Mouse (Mus musculus) bone marrow macrophage, adult 2 months (primary cell): ENCODE measurements around the gene Nav2. TPM values are rescaled to one million over a fixed set of nuclear protein-coding genes. Genes with fewer than 3 reads are reported as not detected.

Source experiments
- H3K27ac ChIP-seq: 2 replicates; pipeline ENCODE4 v1.5.1; 2012; ENCODE audit warnings: low read depth, low read length; ENCODE audit not compliant: insufficient read depth
- H3K4me1 ChIP-seq: 2 replicates; pipeline ENCODE4 v1.6.1; 2012; ENCODE audit warnings: low read length; ENCODE audit not compliant: control insufficient read depth, insufficient read depth
- H3K4me3 ChIP-seq: 2 replicates; pipeline ENCODE4 v1.5.1; 2012; ENCODE audit warnings: mild to moderate bottlenecking, low read length, moderate library complexity; ENCODE audit not compliant: insufficient read depth
- CTCF ChIP-seq: IDR thresholded peaks from 2 replicates; pipeline ENCODE4 v1.5.1; 2012; ENCODE audit warnings: low read depth, mild to moderate bottlenecking, low read length, moderate library complexity
- POLR2A ChIP-seq: IDR thresholded peaks from 2 replicates; pipeline ENCODE4 v1.6.1; 2012; ENCODE audit warnings: mild to moderate bottlenecking, low read depth, low read length, borderline replicate concordance
- polyA plus RNA-seq: library from polyadenylated mRNA; stranded (reverse); fragments of >200 nt; gene quantifications from 2 replicates; pipeline ENCODE4 v1.2.4, GENCODE M21; 2012; ENCODE audit not compliant: missing spikeins, insufficient read depth, insufficient read length

Nav2 gene
- polyA plus RNA-seq, 1 experiment, result 22.2 TPM

DNA sequence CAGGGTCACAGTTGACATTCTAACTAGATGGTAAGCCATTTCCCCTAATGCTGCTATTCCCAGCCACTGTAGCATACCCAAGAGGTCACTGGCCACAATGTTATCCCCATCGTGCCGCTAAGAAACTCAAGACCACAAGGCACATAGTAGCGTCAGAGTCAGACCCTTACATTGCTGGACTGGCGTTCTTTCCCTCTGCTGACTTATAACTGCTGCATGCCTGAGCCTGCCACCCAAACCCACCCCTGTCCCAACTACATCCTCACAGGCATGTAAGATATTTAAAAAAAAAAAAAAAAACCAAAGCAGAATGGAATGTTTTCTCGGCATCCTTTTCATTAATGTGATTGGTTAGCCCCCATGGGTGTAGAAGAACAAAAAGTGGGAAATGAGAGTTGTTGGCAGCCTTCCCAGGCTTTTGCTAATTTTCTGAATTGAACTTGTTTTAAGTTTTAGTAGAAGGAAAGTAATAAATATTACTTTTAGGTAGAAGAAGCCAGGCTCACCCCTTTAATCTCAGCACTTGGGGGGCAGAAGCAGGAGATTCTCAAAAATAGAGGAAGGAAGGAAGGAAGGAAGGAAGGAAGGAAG, 678.1 kb downstream of the Nav2 start:
- Histone ChIP-seq H3K4me1 (peaks cover 3% of the 10 kb centered on the region; the same call in 1 of the 2 replicates), H3K27ac (no peak overlapping the region), H3K4me3 (no peak overlapping the region)
- TF ChIP-seq CTCF (no peak), POLR2A (no peak)

DNA sequence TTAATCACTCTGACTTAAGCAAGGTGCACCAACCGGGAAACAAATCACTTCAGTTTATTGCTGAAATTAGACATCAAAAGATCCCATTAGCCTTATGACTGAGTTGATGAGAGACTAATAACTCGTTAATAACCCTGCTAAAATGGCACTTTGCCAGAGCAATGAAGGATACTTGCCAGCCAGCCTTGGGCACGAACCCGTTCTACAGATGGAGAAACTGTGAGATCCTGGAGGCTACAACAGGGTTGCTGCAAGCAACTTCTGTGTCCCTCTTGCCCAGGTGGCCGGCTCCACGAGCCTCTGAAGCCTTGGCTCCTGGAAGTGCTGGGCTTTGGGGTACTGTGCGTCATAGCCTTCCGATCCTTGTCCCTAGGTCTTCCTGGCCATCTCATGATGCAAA, 681.1 kb downstream of the Nav2 start:
- TF ChIP-seq POLR2A (no peak), CTCF (no peak)
- no peaks in the 10 kb centered on the region for H3K4me1 ChIP-seq

DNA sequence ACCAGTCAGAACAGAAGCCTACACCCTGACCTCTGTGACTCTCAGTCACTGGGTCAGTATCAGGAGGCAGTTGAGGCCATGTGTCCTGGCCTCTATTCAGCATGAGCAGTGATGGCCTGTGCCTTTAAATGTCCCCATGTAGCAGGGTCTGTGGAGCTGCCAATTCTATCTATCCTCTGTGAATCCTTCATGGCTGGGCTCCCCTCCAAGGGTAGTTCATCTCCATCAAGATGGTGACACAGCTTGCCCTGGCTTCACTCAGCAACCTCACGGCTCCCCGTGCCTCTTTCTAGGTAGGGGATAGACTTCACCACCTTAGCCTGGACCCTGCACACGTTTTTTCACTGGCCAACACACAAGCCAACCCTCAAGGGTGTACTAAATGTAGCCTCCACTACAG, 689.3 kb downstream of the Nav2 start:
- TF ChIP-seq CTCF (no peak), POLR2A (no peak)

More for the DNA sequence above, 681.1 kb downstream of the Nav2 start:
- H3K27ac ChIP-seq, result no peak overlapping the region
- H3K4me3 ChIP-seq, result no peak overlapping the region

DNA sequence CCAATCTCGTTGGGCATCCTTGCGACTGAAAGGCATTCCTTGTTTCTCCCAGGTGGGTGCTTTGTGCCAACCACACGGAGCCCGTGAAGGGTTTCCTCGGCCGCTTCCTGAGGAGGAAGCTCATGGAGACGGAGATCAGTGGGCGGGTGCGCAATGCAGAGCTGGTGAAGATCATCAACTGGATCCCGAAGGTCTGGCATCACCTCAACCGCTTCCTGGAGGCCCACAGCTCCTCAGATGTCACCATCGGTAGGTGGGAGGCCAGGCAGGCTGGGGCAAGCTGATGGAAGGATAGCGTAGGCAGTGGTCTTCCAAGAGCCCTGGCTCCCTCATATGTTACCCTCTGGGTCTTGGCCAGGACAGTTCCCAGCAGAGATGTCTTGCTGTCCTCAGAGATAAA, 689.7 kb downstream of the Nav2 start:
- TF ChIP-seq POLR2A (no peak), CTCF (no peak)
- no peak overlapping the region for H3K4me3 ChIP-seq
- H3K4me1 ChIP-seq, result peaks cover 27% of the 10 kb centered on the region
- no peak overlapping the region for H3K27ac ChIP-seq

More for the DNA sequence above, 689.3 kb downstream of the Nav2 start:
- no peak overlapping the region for H3K4me3 ChIP-seq
- no peak overlapping the region for H3K27ac ChIP-seq
- peaks cover 27% of the 10 kb centered on the region for H3K4me1 ChIP-seq

GRCm38 (mm10) chr7:49599950-49600349, 691.4 kb downstream of the Nav2 start:
- peaks cover 38% of the 10 kb centered on the region for H3K4me1 ChIP-seq
- TF ChIP-seq POLR2A, result no peak
- no peak for TF ChIP-seq CTCF

DNA sequence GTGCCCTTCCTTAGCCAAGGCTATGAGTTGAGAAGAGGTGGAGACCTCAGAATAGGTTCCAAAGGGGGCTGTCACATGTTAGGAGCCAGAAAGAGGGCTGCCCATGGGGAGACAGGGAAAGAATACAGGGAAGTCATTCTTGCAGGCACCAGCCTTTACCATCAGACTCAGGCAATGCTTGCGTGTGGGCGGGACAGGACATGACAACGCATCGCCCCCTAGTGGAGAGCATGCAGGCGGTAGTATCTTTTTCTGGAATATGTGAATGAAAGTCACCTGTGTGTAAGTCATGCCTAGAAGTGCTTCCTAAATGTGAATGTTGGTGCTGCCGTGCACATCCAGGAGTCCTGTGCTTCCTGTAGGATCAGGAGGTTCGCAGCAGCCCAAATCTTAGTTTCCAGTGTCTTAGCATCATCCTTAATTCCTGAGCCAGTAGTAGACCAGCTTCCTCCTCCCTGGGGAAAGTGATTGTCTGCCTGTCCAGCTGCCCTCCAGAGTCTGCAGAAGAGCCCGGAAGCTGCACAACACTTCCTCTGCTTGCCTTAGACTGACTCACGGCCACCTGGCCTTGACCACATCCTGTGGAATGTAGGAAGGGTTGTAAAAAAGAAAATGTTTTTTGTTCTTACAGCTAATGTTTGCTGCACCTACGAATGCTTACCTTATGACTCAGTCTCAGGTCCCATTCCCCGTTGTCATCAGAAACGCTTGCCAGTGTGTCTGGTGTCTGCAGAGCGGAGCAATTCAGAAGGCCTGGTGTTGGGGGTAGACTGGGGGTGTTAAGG, 692.9 kb downstream of the Nav2 start:
- Histone ChIP-seq H3K4me3 (no peak overlapping the region), H3K27ac (peak overlapping the region; percentile 72), H3K4me1 (peaks cover 42% of the 10 kb centered on the region)
- TF ChIP-seq POLR2A, result no peak
- peak; percentile 97 for TF ChIP-seq CTCF

More at GRCm38 (mm10) chr7:49599950-49600349, 691.4 kb downstream of the Nav2 start:
- H3K27ac ChIP-seq, result 0 out of 2 replicates have a peak overlapping the region, but pooled peaks have one; percentile 28
- H3K4me3 ChIP-seq, result no peak overlapping the region

- TF ChIP-seq POLR2A, result no peak
- TF ChIP-seq CTCF, result no peak
- Histone ChIP-seq H3K4me1 (peaks cover 42% of the 10 kb centered on the region), H3K4me3 (no peak overlapping the region), H3K27ac (no peak overlapping the region)
Measured at GRCm38 (mm10) chr7:49604244-49604643, 695.7 kb downstream of the Nav2 start.

GRCm38 (mm10) chr7:49604965-49605795, 696.7 kb downstream of the Nav2 start:
- Histone ChIP-seq H3K4me1 (peaks cover 35% of the 10 kb centered on the region), H3K4me3 (no peak overlapping the region), H3K27ac (no peak overlapping the region)
- TF ChIP-seq CTCF, result no peak
- TF ChIP-seq POLR2A, result no peak

DNA sequence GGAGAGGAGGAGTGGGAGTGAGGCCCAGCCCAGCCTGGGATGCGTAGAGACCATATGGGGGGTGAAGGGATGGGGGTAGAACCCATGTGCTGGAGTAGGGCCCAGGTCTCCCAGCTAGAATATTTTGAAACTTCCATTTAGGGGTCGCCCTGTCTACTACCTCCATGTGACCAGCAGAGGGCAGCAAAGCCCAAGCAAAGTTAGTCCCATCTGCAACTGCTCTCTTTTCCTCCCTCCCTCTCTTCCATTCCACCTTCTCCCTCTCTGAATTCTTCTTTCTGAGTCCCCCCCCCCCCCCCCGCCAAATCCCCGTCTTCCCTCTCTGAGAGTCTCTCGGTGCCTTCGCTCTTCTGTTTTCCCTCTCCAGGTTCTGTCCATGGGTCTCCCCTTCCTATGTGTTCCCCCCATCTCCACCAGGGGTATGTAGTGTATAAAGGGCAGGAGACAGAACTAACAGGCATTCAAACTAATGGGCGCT, 707.8 kb downstream of the Nav2 start:
- Histone ChIP-seq H3K4me1 (no peaks in the 10 kb centered on the region), H3K4me3 (no peak overlapping the region), H3K27ac (no peak overlapping the region)
- TF ChIP-seq POLR2A (no peak), CTCF (peak; percentile 71)
